Mouse (Mus musculus) kidney, adult 8-10 months (tissue): ENCODE results near the gene Gtpbp8.
A peak's percentile ranks its signal among the peaks of the same experiment; 100 is the strongest.

Source experiments
- DNase-seq, 2 experiments: peaks; one replicate each; pipeline ENCODE4 v3.0.0; 2022

Gtpbp8 gene

GRCm38 (mm10) chr16:44745866-44746562 lies at the start of gene Gtpbp8:
TSS of gene Gtpbp8 (minus strand) at chr16:44746363.
- peak; percentile 86 to 88 for DNase-seq

DNA sequence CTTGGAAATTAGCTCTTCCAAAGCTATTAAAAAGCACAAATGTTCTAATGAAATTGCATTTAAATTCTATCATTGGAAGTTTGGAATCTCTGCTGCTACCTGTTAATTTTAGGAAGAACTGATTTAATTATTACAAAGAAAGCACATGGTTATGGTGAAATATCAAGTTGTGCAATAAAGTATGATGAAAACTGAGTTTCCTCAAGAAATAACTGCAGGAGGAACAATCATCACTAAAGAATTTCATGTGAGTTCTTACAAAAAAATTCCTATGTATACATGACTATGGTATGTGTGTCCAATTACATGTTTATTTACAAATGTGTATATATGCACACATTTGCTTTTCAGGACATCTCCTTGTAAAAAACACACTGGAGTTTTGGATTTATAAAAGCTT lies 48.3 kb upstream of the Gtpbp8 start:
- DNase-seq = no peak

DNA sequence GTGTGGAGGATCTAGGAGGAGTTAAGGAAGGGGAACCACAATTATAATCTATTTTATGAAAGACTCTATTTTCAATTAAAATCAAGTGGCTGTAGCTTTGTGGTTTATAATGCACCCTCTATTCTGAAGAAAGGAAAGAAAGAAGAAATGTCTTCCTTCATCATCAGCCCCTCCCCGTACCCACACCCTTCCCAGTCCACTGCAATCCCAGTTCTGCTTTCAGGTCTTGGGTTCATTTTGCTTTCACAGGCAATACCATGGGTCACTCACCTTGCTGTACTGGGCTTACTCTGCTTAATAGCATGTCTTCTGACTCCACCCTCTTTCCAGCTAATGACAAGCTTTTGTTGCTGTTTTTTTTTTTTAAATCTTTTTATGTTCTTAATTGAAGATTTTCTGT lies 40.8 kb upstream of the Gtpbp8 start:
- DNase-seq = no peak

GRCm38 (mm10) chr16:44780751-44781150 lies 34.6 kb upstream of the Gtpbp8 start:
- DNase-seq = no peak

DNA sequence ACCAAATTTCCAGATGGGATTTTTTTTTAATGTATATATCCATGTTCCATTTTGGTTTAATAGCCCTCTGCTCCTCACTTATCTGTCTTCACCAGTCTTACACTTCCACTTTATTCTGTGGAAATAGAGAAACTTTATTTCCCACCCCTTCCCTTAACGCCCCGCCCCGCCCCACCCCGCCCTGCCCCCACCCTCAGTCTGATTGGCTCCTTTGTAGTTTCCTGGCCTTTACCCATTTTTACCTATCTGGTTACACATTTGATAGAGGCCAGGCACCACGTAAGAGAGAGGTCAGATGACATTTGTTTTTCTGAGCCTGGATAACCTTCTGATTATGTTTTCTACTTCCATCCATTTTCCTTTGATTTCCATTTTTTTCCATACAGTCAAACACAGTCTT lies 33.3 kb upstream of the Gtpbp8 start:
- DNase-seq = no peak

GRCm38 (mm10) chr16:44778538-44779147 lies 32.5 kb upstream of the Gtpbp8 start:
- DNase-seq = peak; percentile 1 to 4

DNA sequence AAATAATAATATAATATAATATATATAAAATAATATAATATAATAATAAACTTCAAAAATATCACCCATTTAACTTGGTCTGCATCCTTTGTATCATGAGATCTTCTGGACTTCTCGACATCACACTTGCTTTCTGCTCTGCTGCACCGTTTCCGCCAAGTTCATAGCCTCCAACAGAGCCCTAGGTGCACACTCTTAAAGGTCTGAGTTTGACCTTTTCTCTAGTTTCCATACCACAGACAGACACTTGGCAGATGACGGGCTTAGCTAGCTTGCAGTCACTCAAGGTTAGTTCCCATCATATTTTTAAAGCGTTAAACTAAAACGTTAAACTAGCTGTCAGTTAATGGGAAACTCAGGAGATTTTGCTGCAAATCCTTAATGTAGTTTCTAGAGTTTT lies 28.0 kb upstream of the Gtpbp8 start:
- DNase-seq = no peak

DNA sequence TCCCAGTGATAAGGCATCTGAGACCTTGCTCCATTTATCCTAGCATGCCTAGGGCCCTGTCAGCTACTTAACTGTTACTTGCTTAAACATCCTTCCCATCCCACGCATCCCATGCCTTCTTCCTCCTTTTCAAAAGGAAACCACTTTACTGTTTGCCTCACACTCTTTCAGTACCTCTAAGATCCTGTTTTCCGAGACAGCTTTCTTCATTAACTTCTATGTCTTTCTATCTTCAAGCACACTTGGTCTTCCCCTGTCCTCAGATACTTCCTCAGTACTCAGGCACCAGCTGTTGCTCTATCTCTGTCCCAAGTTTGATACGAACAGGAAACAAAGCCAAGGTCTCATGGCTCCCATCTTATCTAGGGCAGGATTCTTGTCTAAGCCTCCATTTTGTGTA lies 27.5 kb upstream of the Gtpbp8 start:
- no peak for DNase-seq

DNA sequence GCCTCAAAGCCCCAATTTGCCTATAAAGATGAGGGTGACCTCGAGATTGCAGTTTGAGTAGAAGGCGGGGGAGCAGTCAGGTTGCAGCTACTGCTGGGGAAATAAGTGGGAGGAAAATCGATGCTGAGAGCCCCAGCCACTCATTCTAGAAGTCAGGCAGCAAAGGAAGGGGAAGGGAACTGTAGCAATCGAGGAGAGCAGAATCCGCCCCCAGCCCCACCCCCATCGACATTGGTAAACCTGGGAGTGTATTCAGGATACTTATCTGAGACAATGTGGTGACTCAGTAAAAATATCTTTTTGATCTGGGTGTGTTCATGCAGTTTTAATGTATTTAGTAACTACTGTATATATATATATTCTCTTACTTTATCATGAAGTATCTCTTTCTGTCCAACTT lies 26.4 kb upstream of the Gtpbp8 start:
- no peak for DNase-seq

DNA sequence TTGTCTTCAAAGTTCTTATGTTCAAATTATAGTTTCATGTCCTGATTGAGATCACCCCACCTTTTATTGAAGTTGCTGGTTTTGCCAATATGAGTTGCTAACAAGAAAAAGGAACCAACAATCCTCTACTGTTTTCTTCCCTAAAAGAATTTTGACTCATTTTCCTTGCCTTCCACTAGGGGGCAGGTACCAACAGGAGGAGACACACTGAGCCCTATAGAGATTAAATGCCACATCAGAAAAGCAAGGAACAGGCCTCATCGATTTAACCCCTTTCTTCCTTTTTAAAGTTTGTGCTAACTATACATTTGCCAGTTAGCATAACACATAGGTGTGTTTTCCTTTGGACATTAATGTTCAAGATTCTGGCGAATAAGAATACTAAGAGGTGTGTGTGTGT lies 21.8 kb upstream of the Gtpbp8 start:
- DNase-seq = no peak

DNA sequence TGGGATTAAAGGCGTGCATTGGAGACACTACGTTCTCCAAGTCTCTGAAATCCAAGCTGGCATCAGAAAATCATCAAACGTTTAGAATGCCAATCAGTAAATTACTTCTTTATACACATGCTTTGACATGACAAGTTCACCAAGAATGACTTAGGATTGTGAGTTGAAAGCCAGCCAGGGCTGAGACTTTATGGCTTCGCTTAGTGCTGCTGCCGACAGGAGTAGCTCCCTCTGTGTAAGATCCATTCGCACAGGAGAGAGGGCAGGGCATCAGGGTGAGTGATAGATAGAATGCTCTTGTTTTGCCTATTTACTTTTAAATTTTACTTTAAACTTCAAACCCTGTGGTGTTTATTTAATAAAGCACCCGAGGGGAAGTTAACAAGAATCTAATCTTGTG lies 21.3 kb upstream of the Gtpbp8 start:
- DNase-seq = no peak

DNA sequence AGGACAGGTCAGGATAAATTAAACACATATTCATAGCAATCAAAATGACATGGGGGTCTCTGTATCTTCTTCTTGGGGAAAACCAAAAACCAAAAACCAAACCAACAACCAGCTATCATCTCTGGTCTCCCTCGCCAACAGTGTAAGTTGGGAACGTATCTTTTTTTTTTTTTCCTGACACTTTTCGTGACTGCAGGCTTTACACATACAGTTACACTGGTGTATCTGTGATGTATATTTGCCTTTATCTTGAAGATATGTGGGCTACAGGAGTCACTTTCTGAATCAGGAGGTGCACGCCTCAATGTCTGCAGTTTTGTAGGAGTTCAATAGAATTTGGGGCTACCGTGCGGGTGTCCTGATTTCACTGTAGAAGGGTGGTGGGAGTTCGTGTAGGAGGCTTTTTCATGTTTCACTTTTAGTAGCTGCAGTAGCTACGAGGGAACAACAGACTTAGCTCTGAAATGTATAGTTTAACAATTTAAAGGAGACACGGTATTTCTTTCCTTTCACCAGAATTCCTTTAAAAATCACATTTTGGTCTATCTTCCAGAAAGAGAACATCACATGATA lies 20.2 kb upstream of the Gtpbp8 start:
- no peak for DNase-seq

DNA sequence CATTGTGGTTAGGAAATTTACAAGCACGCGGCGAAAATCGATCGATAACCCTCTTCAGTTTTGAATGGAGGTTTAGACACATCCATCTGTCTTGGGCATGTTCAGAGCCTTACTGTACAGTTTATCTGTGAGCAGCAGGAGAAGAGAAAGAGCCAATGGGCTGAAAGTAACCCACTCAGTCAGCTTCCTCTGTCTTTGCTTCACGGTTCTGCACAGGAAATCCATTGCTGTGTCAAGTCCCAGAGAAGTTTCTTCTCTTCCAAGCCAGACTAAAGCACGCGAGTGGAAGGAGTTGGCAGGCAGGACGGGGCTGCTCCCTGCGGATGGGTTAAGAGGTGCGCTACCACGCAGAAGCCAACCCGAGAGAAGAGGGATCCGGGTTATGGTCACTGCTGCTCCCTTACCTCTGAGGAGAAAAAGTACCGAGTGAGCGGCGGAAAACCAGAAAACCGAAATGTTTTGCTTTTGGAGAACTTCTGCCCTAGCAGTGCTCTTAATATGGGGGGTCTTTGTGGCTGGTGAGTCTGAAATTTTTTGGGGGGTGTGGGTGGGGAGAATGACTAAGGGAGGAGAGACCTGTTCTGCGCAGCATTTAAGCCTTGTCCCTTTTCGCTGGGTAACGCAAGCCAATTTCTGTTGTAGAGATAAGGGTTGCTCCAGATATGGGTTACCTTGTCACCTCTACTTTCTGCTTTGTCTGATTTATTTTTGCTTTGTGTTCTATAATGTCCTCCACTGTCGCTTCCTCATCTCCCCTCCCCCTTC lies 19.6 kb upstream of the Gtpbp8 start, which contains the start of gene Cd200r1:
Cd200r1 (plus strand) TSS at position 182 of the 765 bp plus-strand sequence.
- no peak for DNase-seq

DNA sequence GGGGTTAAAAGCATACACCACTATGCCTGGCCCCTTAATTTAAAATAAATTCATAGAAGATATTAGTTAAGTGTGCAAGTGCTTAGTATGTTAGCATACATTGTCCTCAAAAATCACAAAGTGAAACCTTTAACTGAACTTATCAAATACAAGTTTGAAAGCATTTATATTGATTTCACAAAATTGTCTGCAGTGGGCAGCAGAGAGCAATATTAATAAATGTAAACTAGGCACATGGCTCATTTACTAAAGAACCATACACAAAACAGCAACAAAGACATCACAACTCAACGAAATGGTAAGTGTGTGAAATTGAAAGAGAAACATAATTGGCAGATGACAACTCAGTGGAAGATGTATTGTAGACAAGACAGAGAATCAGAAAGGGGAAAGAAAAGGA lies 15.6 kb upstream of the Gtpbp8 start:
- no peak for DNase-seq

DNA sequence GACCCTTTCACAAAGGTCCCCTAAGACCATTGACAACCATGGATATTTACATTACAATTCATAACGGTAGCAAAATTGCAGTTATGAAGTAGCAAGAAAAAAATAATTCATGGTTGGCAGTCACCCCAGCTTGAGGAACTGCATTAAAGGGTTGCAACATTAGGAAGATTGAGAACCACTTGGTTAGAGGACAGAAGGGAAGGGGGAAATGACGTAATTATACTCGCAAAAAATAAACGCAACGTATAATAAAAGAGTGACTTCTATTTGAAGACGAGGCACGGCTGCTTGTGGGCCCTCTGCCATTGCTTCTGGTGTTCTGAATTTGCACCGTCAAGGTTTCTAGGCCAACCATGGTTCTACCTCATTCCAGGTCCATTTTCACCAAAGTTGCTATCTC lies 11.5 kb upstream of the Gtpbp8 start:
- no peak for DNase-seq

GRCm38 (mm10) chr16:44748007-44748406 lies 1.8 kb upstream of the Gtpbp8 start:
- no peak for DNase-seq

DNA sequence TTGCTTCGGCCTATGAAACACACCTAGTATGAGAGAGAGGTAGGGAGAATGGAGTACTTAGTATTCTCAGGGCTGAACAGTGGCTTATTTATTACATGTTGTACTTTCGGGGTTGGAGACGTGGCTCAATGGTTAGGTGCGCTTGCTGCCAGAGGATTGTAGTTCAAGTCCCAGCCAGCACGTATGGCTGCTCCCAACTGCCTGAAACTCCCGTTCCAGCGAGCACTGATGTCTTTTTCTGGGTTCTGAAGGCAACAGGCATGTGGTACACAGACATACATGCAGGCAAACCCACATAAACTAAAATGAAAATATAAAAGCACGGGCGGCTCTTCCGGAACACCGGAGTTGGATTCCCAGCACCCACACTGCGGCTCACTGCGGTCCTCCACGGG lies 695 bp downstream of the Gtpbp8 start:
- peak in 1 of 2 experiments; percentile 12 for DNase-seq

- no peak for DNase-seq
Observed at GRCm38 (mm10) chr16:44742753-44743152, 3.4 kb downstream of the Gtpbp8 start.

GRCm38 (mm10) chr16:44736118-44736517 lies 10.0 kb downstream of the Gtpbp8 start:
- DNase-seq = no peak

GRCm38 (mm10) chr16:44735676-44736075 lies 10.5 kb downstream of the Gtpbp8 start:
- DNase-seq = no peak

DNA sequence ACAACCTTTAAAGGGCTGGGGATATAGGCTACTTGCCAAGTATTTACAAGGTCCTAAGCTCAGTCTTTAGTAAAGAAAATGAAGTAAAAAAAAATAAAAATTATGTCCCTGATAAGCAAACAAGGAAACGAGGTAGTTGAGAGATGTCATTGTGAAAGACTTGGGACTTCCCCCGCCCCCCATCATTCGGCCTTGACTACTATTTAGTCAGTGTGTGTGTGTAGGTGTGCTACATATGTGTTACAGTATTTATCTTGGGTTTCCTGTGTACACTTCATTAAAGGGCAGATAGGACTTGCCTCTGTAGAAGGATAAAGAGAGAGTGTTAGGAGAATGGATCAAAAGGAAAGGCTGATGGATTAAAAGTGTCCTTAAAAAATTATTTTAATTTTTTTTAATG lies 12.1 kb downstream of the Gtpbp8 start:
- no peak for DNase-seq

- DNase-seq = no peak
Observed at GRCm38 (mm10) chr16:44727525-44727924, 18.6 kb downstream of the Gtpbp8 start.
